ENCODE assay signal across 17 mouse cellular contexts in genomic region chr17:31280269-31280668, GRCm38 (mm10).
"Had no signal": no experiment of that assay in that cellular context is flagged by ENCODE, and none has a peak within 500 bp of the region (broad histone marks: within the 10 kb centered on the region; RNA-seq: fewer than 3 reads in every experiment).

No protein-coding gene starts in this region.

- H3K4me3 ChIP-seq: neural tube, embryonic 12.5 days; neural tube, embryonic 13.5 days; neural tube, embryonic 15.5 days; stomach, embryonic 15.5 days had no signal

- H3K27me3 ChIP-seq: neural tube, embryonic 15.5 days; stomach, embryonic 15.5 days had no signal

- DNase-seq: retina, postnatal 1 day; right cerebral cortex, adult 18-20 months; right cerebral cortex, postnatal 14 days; right cerebral cortex, postnatal 25 days; right cerebral cortex, postnatal 4 days; spleen, adult 18-20 months; thymus, adult 18-20 months; thymus, adult 2 months; thymus, postnatal 14 days; thymus, postnatal 25 days; thymus, postnatal 36 days; thymus, postnatal 4 days had no signal

- H3K4me1 ChIP-seq: stomach, embryonic 15.5 days had no signal

- H3K27ac ChIP-seq: neural tube, embryonic 12.5 days; neural tube, embryonic 13.5 days; neural tube, embryonic 15.5 days; stomach, embryonic 15.5 days; stomach, postnatal 0 days had no signal

- H3K9ac ChIP-seq: neural tube, embryonic 12.5 days; neural tube, embryonic 13.5 days; neural tube, embryonic 15.5 days; stomach, embryonic 15.5 days had no signal

- H3K9me3 ChIP-seq: neural tube, embryonic 12.5 days; neural tube, embryonic 13.5 days; neural tube, embryonic 15.5 days; stomach, embryonic 15.5 days had no signal

- H3K36me3 ChIP-seq: neural tube, embryonic 12.5 days; neural tube, embryonic 13.5 days; neural tube, embryonic 15.5 days; stomach, embryonic 15.5 days had no signal
